Mouse (Mus musculus) lung, adult 2 months (tissue): Measurements from ENCODE around the gene Paics. TPM values are rescaled to one million over a fixed set of nuclear protein-coding genes. Genes with fewer than 3 reads are reported as not detected.

Source experiments
- DNase-seq: peaks from one replicate; pipeline ENCODE4 v3.0.0; 2022
- H3K4me1 ChIP-seq: fragments of 200-500 bp; 2 replicates; pipeline ENCODE4 v1.6.1; 2011; ENCODE audit warnings: low read length; ENCODE audit not compliant: control insufficient read depth, insufficient read depth
- H3K4me3 ChIP-seq: fragments of 200-500 bp; replicated peaks from 2 replicates; pipeline ENCODE3; 2011; ENCODE audit warnings: low read depth, mild to moderate bottlenecking, control low read depth, low read length; ENCODE audit errors: extremely low read depth
- CTCF ChIP-seq: fragments of 200-500 bp; IDR thresholded peaks from 2 replicates; pipeline ENCODE4 v1.5.1; 2011; ENCODE audit warnings: mild to moderate bottlenecking, low read length, control low read depth; ENCODE audit not compliant: insufficient read depth
- POLR2A ChIP-seq: fragments of 200-500 bp; IDR thresholded peaks from 2 replicates; pipeline ENCODE4 v1.6.1; 2011; ENCODE audit warnings: low read depth, mild to moderate bottlenecking, control low read depth, low read length, borderline replicate concordance; ENCODE audit errors: extremely low read depth
- WGBS: fragments of 180-500 bp; shearing (Covaris S2); methylation state at CpG from one replicate; pipeline ENCODE4 v1.1.7; 2018; 5-methylcytosine and 5-hydroxymethylcytosine counted together
- polyA plus RNA-seq: library from polyadenylated mRNA; depleted of rRNA; stranded (reverse); fragments of >200 nt; gene quantifications from 2 replicates; pipeline ENCODE4 v1.2.3, GENCODE M21; 2012

Gene Paics
- polyA plus RNA-seq, 1 experiment, result 44.2 TPM

DNA sequence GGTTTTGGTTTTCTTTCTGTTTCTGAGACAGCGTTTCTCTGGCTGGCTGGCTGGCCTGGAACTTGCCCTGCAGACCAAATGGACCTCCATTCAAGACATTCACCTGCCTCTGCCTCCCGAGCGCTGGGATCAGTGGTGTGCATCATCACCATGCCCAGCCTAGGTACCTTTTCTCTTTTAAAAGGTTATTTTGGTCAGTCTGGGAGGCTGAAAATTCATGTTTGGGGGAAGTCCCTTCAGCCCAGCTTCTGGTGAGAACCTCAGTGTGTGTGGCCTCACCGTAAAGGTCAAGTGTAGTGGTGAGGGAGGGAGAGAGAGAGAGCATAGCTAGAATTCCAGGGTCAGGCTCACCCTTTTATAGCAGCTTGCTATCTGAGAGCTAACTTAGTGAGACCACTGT lies 3.3 kb upstream of the Paics start:
- no peak for DNase-seq
- TF ChIP-seq POLR2A, result no peak
- TF ChIP-seq CTCF, result no peak
- Histone ChIP-seq H3K4me3 (no peak overlapping the region), H3K4me1 (peaks cover 14% of the 10 kb centered on the region)
- 75% methylated on average over 4 of the region's 4 CpGs for WGBS

DNA sequence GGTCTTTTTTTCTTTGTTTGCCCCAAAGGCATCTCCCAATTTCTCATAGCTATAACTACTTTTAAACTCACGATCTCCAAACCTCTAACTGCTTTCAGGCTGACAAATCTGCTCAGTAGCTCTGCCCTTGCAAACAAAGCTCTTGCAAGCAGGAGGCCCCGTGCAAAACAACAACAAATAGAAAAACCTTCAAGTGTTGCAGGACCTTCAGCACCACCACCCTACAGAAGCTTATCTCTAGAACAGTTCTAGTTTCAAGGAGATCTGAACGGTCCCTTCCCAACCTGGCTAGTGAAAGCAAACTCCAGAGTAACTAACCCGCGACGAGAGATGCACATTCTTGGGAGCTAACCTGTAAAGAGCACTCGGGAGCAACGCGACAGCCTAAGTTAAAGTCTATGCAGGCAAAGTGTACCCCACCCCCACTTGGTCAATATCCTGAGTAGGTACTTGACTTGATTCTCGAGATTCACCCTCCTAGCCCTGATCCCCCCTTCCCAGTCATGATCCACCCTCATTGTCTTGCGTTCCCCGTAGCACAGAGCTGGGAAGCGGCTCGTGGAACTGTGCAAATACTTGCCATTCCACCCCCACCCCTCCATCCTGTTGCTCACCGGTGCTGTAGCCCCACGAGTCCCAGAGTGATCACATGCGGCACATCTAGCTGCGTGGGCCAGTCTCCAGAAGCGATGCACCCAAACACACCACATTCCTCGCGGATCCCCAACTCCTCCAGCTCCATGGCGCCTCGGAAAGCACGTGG lies 583 bp upstream of the Paics start:
- peak overlapping the region; percentile 82 for H3K4me3 ChIP-seq
- DNase-seq, result no peak
- WGBS, result 1% methylated on average over 24 of the region's 24 CpGs
- peaks cover 14% of the 10 kb centered on the region for H3K4me1 ChIP-seq
- TF ChIP-seq CTCF (no peak), POLR2A (no peak)

DNA sequence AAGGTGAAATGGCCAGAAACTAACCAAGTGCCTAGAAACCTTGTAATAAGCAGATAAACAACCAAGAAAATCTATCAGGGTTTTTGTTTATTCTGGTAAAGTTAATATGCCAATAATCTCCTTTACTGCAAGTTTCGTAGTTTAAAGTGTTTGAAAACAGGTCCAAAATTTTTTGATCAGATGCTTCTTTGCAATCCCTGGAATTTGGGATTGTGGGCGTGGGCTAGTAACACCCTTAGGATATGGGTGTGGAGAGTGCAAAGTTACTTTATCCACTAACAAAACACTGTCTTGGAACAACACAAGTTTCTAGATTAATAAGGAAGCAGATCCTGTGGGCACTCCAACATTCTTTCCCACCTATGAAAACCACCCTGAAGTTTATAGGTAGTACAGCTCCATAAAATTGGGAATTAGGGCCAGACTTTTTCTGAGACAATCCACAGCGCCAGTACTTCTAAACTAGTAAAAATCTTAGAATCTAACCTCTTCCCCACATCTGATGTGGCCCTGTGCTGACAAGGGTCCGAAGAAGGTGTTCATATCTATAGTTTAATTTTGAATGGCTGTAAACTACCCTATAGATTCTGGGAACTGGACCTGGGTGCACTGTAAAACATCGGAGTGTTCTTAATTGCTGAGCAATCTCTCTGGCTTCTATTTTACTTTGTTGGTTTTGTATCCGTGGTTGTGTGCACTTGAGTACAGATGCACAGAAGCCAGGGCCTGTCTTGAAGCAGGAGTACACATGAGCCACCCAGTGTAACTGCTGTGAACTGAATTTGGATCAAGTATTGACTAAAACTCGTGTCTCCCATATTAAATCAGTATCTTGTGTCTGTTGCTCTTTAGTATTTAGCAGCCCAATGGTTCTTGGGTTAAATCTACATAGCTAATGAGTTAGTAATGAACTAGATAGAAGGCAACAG lies 1.3 kb downstream of the Paics start:
- 11% methylated on average over 7 of the region's 7 CpGs for WGBS
- no peak for DNase-seq
- Histone ChIP-seq H3K4me1 (peaks cover 8% of the 10 kb centered on the region), H3K4me3 (peak overlapping the region; percentile 93)
- TF ChIP-seq CTCF (no peak), POLR2A (no peak)

DNA sequence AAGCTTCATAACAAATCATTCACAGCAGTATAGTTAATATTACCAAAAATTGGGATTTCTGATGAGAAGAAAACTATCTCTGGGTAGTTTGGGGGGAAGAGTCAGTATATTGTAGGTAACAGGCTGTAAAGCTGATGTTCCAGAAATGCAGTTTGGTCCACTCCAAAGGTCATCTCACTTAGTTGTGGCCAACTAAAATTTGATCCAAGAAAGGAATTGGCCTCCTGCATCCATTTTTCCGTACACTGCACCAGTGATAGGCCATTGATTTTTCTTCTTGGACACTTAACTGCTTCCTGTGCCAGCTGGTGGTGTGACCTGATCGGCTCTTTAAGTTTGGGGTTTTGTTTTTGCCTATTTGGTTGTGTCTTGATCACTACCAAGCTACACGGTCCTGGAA lies 2.7 kb downstream of the Paics start:
- no peak overlapping the region for H3K4me3 ChIP-seq
- DNase-seq, result no peak
- peaks cover 2% of the 10 kb centered on the region; the same call in 1 of the 2 replicates for H3K4me1 ChIP-seq
- WGBS, result 60% methylated on average over 3 of the region's 3 CpGs
- no peak for TF ChIP-seq CTCF

DNA sequence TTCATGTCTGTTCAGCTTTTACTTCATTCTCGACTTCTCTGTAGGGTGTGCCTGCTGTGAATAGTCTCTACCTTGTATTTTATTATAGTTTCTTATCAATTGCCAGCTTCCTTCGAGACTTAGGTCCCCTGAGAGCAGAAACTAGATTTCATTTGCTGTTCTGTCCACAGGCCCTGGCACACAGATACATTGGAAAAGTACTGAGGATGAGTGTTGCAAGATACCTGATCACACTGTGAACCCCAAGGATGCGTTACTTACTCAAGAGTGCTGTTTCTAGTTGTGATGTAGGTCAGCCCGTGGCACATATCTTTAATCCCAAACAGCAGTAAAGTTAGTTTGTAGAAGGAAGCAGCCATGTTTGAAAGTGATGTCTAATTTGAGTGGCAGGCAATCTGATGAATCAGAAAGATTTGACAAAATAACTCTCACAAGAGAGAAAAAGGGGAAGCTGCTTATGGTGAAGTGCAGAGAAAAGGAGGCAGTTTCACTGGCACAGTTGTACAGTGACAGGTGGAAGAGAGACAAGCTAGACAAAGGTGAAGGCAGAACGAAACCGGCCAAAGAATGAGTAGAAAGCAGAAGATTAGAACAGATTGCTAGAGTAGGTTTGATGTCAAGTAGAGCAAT lies 3.3 kb downstream of the Paics start:
- no peak for DNase-seq
- Histone ChIP-seq H3K4me3 (no peak overlapping the region), H3K4me1 (peaks cover 2% of the 10 kb centered on the region; the same call in 1 of the 2 replicates)
- 70% methylated on average over 6 of the region's 6 CpGs for WGBS
- no peak for TF ChIP-seq CTCF

DNA sequence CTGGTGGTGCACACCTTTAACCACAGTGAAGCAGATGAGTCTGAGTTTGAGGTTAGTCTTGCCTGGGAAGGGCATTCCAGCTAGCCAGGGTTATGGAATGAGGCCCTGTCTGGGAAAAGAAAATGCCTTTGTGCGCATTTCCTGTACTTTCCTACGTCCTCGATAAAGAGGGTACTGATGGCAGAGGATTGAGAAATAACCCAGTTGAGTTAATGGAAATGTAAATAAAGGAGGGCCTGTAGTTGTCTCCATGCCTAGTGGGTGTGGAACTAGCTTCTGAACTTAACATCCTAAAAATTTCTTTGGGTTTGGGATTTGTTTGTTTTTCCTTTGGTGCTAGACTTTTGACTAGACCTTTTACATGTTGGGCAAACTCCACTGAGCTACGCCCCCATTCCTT lies 4.4 kb downstream of the Paics start:
- WGBS, result 43% methylated on average over 4 of the region's 4 CpGs
- Histone ChIP-seq H3K4me3 (no peak overlapping the region), H3K4me1 (peaks cover 2% of the 10 kb centered on the region; the same call in 1 of the 2 replicates)
- TF ChIP-seq CTCF (no peak), POLR2A (no peak)
- no peak for DNase-seq

- 96% methylated on average over 1 of the region's 1 CpGs for WGBS
- H3K4me1 ChIP-seq, result no peaks in the 10 kb centered on the region
- TF ChIP-seq POLR2A, result no peak
- TF ChIP-seq CTCF, result no peak
- no peak for DNase-seq
- no peak overlapping the region for H3K4me3 ChIP-seq
These were observed 6.8 kb downstream of the Paics start for GRCm38 (mm10) chr5:76957954-76958353.

DNA sequence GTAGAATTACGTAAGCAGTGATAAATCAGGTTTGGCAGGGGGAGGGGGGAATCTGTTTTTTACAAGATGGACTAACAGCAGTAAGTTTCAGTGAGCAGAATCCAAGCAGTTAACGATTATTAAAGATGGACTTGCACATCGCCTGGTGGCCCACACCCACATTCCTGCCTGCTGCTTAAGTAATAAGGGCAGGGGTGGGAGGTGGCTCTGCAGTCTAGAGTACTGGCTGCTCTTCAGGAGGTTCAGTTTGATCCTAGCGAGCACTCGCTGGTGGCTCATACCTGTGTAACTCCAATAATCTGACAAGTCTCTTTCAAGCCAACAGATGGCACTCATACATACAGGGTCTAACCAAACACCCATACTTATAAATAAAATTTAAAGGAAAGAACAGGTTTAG lies 8.5 kb downstream of the Paics start:
- WGBS, result 70% methylated on average over 5 of the region's 5 CpGs
- no peak for DNase-seq

DNA sequence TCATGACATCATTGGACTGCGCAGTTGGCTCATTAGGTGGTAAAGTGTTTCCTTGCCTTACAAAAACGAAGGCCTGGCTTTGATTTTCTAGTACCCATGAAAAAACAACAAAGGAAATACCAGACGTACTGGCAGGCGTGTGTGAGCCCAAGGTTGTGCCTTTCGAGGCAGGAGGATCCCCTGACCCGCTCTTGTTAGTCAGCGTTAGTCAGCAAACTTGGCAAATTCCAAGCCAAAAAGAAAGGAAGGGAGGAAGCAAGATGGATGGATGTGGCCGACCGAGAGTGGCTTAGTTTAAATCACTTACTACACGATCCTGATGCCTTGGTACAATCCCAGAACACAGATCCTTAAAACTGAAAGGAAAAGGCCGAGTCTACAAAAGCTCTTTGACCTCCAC lies 11.4 kb downstream of the Paics start:
- H3K4me1 ChIP-seq, result no peaks in the 10 kb centered on the region
- TF ChIP-seq CTCF, result no peak
- TF ChIP-seq POLR2A, result no peak
- no peak overlapping the region for H3K4me3 ChIP-seq
- DNase-seq, result no peak
- WGBS, result 77% methylated on average over 11 of the region's 11 CpGs

More for the DNA sequence above, 8.5 kb downstream of the Paics start:
- H3K4me1 ChIP-seq, result no peaks in the 10 kb centered on the region
- no peak for TF ChIP-seq POLR2A
- no peak for TF ChIP-seq CTCF
- no peak overlapping the region for H3K4me3 ChIP-seq

- Histone ChIP-seq H3K4me1 (no peaks in the 10 kb centered on the region), H3K4me3 (no peak overlapping the region)
- no peak for DNase-seq
- TF ChIP-seq CTCF (peak; percentile 42), POLR2A (no peak)
- 94% methylated on average over 3 of the region's 3 CpGs for WGBS
These were observed 13.5 kb downstream of the Paics start for GRCm38 (mm10) chr5:76964651-76965050.
